Mouse (Mus musculus) E14TG2a.4 (cell line): ENCODE data around the gene Epn3.

Experiments
- CTCF ChIP-seq: conservative IDR thresholded peaks from 2 replicates; pipeline ENCODE4 v1.5.1; 2014; ENCODE audit warnings: low read length
- NANOG ChIP-seq: IDR thresholded peaks from 2 replicates; pipeline ENCODE4 v1.6.1; 2014; ENCODE audit warnings: borderline replicate concordance, low read length, mixed read lengths
- POU5F1 ChIP-seq: IDR thresholded peaks from 2 replicates; pipeline ENCODE4 v1.6.1; 2014; ENCODE audit warnings: low read length, borderline replicate concordance

DNA sequence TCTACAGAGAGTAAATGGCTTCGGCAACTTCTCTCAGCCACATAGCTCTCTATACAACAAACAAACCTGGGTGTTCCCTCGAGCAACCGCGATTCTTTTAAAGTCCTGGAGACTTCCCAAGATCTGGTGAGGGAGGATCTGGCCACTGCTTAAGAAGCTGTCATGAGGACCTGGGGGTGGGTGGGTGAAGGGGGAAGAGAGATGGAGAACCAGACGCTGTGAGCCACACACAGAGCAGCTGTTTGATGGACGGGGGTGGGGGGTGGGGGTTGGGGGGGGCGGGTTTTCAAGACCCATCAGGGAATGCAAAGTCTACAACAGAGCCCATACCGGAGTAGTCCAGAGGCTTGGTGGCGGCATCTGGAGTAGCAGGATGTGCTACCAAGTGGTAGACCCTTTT is 13.7 kb upstream of the Epn3 start:
- TF ChIP-seq CTCF, result no peak
- TF ChIP-seq POU5F1, result no peak
- TF ChIP-seq NANOG, result no peak
